Mouse (Mus musculus): Measurements from ENCODE around the gene Plk5. TPM values are rescaled to one million over a fixed set of nuclear protein-coding genes. Genes with fewer than 3 reads are reported as not detected.
A peak's percentile ranks its signal among the peaks of the same experiment; 100 is the strongest.

Gene Plk5
- polyA plus RNA-seq, 1 experiment from 2014 or later = 1.2 TPM

DNA sequence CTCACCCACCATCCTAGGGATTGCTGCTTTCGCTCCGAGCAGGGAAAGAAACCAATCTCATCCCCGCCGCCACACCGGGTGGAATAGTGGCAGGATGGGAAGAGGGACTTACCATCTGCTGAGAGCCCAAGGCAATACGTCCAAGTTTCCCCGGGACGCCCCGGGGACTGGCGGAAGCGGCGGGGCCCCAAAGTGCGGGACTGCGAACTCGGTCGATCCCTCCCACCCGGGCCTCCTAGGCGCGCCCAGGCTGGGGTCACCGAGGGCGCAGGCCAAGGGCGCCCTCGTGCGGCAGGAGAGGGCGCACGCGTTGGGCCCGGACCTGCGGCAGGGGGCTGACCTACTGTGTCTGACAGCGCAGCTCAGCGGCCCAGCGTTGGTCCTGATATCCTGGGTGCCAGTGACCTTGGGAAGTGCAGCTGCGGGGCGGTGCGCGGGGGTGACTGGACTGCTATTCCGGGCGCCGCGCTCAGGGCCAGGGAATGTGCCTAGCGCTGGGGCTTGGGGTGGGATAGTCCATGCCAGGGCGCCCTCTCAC lies 7.9 kb upstream of the Plk5 start, which contains the start of gene Adamtsl5:
Gene Adamtsl5 (minus strand): TSS at position 169 of the 538 bp plus-strand sequence.
- DNase-seq (ENCODE audit: low spot score) (peak; percentile 31), ATAC-seq (0 out of 2 replicates have a peak, but pooled peaks have one; percentile 26)
- H3K4me3 ChIP-seq (ENCODE audit: low read depth, low read length) = 0 out of 2 replicates have a peak within 1 kb of the TSS, but pooled peaks have one; percentile 5

DNA sequence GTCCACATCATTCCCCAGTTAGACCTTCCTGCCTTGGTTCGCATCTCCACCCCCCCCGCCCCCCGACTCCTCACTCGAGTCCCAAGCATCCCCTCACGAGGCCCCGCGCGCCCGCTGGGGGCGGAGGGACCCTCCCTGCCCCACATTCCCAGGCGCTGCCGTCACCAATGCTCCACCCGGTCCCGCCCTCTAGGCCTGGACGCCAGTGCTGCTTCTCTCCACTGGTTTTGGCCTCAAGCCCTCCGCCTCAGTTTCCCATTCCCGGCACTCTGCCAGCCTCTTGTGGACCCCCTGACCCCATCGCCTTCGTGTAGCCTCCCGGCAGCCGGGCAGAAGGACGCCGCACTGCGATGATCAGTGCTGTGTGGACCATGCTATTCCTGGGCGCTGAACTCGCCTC lies 7.3 kb upstream of the Plk5 start:
- no peak for DNase-seq (ENCODE audit: low spot score)
- H3K4me2 ChIP-seq (ENCODE audit: low read length) = no peak overlapping the region

More for the DNA sequence above, 7.9 kb upstream of the Plk5 start, which contains the start of gene Adamtsl5:
- Histone ChIP-seq H3K4me1 (ENCODE audit: control insufficient read depth, insufficient read depth, low read length) (peaks cover 3% of the 10 kb centered on the region; the same call in 1 of the 2 replicates), H3K27me3 (replicated peaks; ENCODE audit: control insufficient read depth, insufficient read depth, low read length) (peaks cover 83% of the 10 kb centered on the region), H3K4me2 (ENCODE audit: low read length) (peak within 1 kb of the TSS; percentile 14; the same call in 1 of the 2 replicates), H3K9me3 (replicated peaks; ENCODE audit: control insufficient read depth, low read length) (no peaks in the 10 kb centered on the region), H3K36me3 (ENCODE audit: control insufficient read depth, insufficient read depth, low read length) (no peaks in the 10 kb centered on the region), H3K9ac (ENCODE audit: low read length) (no peak within 1 kb of the TSS), H3K27ac (ENCODE audit: low read depth, low read length) (no peak within 1 kb of the TSS)
- WGBS = 1% methylated on average over 28 of the region's 42 CpGs

DNA sequence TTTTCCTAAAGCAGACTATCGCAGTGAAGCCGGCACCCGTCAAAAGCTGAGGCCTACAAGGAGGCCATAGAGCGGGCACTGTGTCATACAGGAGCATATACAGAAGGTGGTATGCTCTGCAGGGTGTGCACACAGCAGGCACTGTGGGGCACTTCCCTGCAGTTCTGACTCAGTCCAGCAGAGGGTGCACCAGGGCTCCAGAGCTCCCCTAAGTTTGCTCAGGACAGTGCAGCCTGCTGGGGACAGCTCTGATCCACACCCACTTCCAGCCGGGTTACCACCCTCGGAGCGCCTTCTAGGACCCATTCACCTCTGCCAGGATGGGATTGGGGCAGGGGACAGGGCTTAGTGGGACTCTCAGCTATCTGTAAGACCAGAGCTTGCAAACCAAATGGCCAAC lies 6.0 kb upstream of the Plk5 start:
- no peak overlapping the region for H3K4me3 ChIP-seq (ENCODE audit: low read depth, low read length)
- DNase-seq (ENCODE audit: low spot score) (peak; percentile 82), ATAC-seq (peak; percentile 83)
- H3K27ac ChIP-seq (ENCODE audit: low read depth, low read length) = no peak overlapping the region
- H3K9me3 ChIP-seq (replicated peaks; ENCODE audit: control insufficient read depth, low read length) = no peaks in the 10 kb centered on the region
- H3K4me1 ChIP-seq (ENCODE audit: control insufficient read depth, insufficient read depth, low read length) = no peaks in the 10 kb centered on the region
- 4% methylated on average over 7 of the region's 7 CpGs for WGBS
- H3K4me2 ChIP-seq (ENCODE audit: low read length) = no peak overlapping the region
- no peak overlapping the region for H3K9ac ChIP-seq (ENCODE audit: low read length)
- H3K27me3 ChIP-seq (replicated peaks; ENCODE audit: control insufficient read depth, insufficient read depth, low read length) = peaks cover 79% of the 10 kb centered on the region
- H3K36me3 ChIP-seq (ENCODE audit: control insufficient read depth, insufficient read depth, low read length) = no peaks in the 10 kb centered on the region

More for the DNA sequence above, 7.3 kb upstream of the Plk5 start:
- H3K27me3 ChIP-seq (replicated peaks; ENCODE audit: control insufficient read depth, insufficient read depth, low read length) = peaks cover 81% of the 10 kb centered on the region
- no peak overlapping the region for H3K27ac ChIP-seq (ENCODE audit: low read depth, low read length)
- no peak overlapping the region for H3K9ac ChIP-seq (ENCODE audit: low read length)
- 16% methylated on average over 26 of the region's 26 CpGs for WGBS
- no peak for ATAC-seq
- H3K9me3 ChIP-seq (replicated peaks; ENCODE audit: control insufficient read depth, low read length) = no peaks in the 10 kb centered on the region
- H3K4me3 ChIP-seq (ENCODE audit: low read depth, low read length) = no peak overlapping the region
- H3K36me3 ChIP-seq (ENCODE audit: control insufficient read depth, insufficient read depth, low read length) = no peaks in the 10 kb centered on the region
- no peaks in the 10 kb centered on the region for H3K4me1 ChIP-seq (ENCODE audit: control insufficient read depth, insufficient read depth, low read length)

DNA sequence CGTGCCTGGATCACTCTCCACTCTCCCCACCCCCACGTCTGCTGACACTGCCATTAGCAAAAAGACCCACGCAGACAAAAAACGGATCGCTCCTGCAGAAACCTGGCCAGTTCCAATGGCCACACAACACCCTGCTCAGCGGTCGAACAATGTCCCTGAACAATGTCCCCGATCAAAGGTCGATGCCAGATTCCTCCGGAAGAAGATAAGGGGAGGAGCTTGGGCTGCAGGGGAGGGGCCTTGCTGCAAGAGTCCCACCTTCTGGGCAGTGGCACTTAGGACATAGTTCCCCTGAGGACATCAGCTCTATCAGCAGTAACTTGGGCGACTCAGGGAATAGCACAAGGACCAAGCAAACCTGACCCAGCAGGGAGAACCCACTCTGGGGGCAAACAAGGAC lies 4.4 kb upstream of the Plk5 start:
- H3K4me1 ChIP-seq (ENCODE audit: control insufficient read depth, insufficient read depth, low read length) = no peaks in the 10 kb centered on the region

DNA sequence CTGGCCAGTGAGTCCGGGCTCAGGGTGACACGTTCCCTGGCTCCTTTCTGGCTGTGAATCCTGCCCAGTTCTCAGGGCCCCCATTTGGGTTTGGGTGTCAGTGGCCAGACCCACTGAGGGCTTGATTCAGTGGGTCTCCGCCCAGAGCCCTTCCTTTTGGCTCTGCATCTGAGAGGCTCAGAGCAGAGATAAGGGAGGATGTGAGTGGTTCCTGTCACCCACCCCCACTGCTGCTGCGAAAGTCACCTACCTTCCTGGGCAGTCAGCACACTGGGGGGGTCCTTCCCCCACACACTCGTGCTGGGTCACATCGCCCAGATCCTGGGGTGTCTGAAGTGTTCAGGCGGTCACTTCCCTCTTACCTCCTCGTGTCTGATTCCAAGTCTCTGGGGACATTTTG lies 3.5 kb upstream of the Plk5 start:
- H3K4me3 ChIP-seq (ENCODE audit: low read depth, low read length) = no peak overlapping the region

More for the DNA sequence above, 4.4 kb upstream of the Plk5 start:
- H3K9me3 ChIP-seq (replicated peaks; ENCODE audit: control insufficient read depth, low read length) = no peaks in the 10 kb centered on the region
- H3K27me3 ChIP-seq (replicated peaks; ENCODE audit: control insufficient read depth, insufficient read depth, low read length) = peaks cover 86% of the 10 kb centered on the region
- no peaks in the 10 kb centered on the region for H3K36me3 ChIP-seq (ENCODE audit: control insufficient read depth, insufficient read depth, low read length)
- no peak overlapping the region for H3K4me3 ChIP-seq (ENCODE audit: low read depth, low read length)
- ATAC-seq (no peak), DNase-seq (ENCODE audit: low spot score) (no peak)
- H3K27ac ChIP-seq (ENCODE audit: low read depth, low read length) = no peak overlapping the region
- 22% methylated on average over 11 of the region's 11 CpGs for WGBS
- H3K9ac ChIP-seq (ENCODE audit: low read length) = no peak overlapping the region
- H3K4me2 ChIP-seq (ENCODE audit: low read length) = no peak overlapping the region

DNA sequence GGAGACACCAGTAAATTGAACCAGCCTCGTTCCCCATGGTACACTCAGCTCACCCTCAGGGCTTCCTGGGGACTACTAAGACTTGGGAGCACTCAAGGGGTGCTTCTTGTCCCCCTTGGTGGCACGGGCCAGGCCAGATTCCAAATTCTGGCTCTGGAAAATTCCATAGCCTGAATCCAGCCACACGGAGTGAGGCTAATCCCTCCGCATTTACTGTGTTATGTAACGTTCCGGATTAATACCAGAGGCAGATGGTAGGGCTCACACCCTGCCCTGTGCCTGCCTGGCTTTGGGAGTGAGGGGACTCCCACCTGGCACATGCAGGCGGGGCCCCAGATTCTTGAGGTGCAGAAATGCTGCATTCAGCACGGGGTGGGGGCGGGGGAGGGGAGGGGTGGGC lies 828 bp upstream of the Plk5 start:
- Histone ChIP-seq H3K36me3 (ENCODE audit: control insufficient read depth, insufficient read depth, low read length) (no peaks in the 10 kb centered on the region), H3K27me3 (replicated peaks; ENCODE audit: control insufficient read depth, insufficient read depth, low read length) (peaks cover 75% of the 10 kb centered on the region), H3K9ac (ENCODE audit: low read length) (no peak overlapping the region), H3K9me3 (replicated peaks; ENCODE audit: control insufficient read depth, low read length) (no peaks in the 10 kb centered on the region), H3K27ac (ENCODE audit: low read depth, low read length) (no peak overlapping the region), H3K4me2 (ENCODE audit: low read length) (no peak overlapping the region), H3K4me1 (ENCODE audit: control insufficient read depth, insufficient read depth, low read length) (no peaks in the 10 kb centered on the region), H3K4me3 (ENCODE audit: low read depth, low read length) (no peak overlapping the region)
- DNase-seq (ENCODE audit: low spot score) (no peak), ATAC-seq (no peak)
- WGBS = 5% methylated on average over 8 of the region's 9 CpGs

More for the DNA sequence above, 3.5 kb upstream of the Plk5 start:
- DNase-seq (ENCODE audit: low spot score) (no peak), ATAC-seq (no peak)
- no peak overlapping the region for H3K9ac ChIP-seq (ENCODE audit: low read length)
- H3K4me2 ChIP-seq (ENCODE audit: low read length) = no peak overlapping the region
- H3K4me1 ChIP-seq (ENCODE audit: control insufficient read depth, insufficient read depth, low read length) = no peaks in the 10 kb centered on the region
- no peaks in the 10 kb centered on the region for H3K9me3 ChIP-seq (replicated peaks; ENCODE audit: control insufficient read depth, low read length)
- H3K27me3 ChIP-seq (replicated peaks; ENCODE audit: control insufficient read depth, insufficient read depth, low read length) = peaks cover 87% of the 10 kb centered on the region
- WGBS = 69% methylated on average over 8 of the region's 8 CpGs
- no peak overlapping the region for H3K27ac ChIP-seq (ENCODE audit: low read depth, low read length)
- H3K36me3 ChIP-seq (ENCODE audit: control insufficient read depth, insufficient read depth, low read length) = no peaks in the 10 kb centered on the region

DNA sequence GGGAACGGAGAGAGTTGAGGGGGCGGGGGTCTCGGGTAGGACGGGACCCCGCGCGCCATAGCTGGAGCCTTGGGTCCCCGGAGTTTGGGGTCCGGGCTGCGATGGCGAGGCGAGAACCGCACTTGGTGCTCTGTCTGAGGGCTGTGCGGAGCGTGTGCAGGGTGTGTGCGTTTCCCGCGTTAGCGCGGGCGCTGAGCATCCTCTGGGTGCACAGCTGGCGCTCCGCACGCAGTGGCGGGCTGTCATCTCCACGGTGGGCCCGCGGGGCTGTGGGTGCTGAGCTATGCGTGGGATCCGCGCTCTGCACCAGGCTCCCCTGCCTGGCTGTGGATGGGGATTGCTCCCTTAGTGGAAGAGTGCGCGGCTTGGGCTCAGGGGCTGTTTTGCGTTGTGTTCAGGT lies 478 bp downstream of the Plk5 start:
- H3K4me1 ChIP-seq (ENCODE audit: control insufficient read depth, insufficient read depth, low read length) = no peaks in the 10 kb centered on the region
- H3K4me3 ChIP-seq (ENCODE audit: low read depth, low read length) = peak overlapping the region; percentile 29
- no peaks in the 10 kb centered on the region for H3K36me3 ChIP-seq (ENCODE audit: control insufficient read depth, insufficient read depth, low read length)
- H3K27ac ChIP-seq (ENCODE audit: low read depth, low read length) = no peak overlapping the region
- no peak for DNase-seq (ENCODE audit: low spot score)
- WGBS = 1% methylated on average over 34 of the region's 34 CpGs
- peak overlapping the region; percentile 2; the same call in 1 of the 2 replicates for H3K9ac ChIP-seq (ENCODE audit: low read length)
- H3K4me2 ChIP-seq (ENCODE audit: low read length) = peak overlapping the region; percentile 51
- ATAC-seq = 0 out of 2 replicates have a peak, but pooled peaks have one; percentile 11
- peaks cover 67% of the 10 kb centered on the region for H3K27me3 ChIP-seq (replicated peaks; ENCODE audit: control insufficient read depth, insufficient read depth, low read length)
- H3K9me3 ChIP-seq (replicated peaks; ENCODE audit: control insufficient read depth, low read length) = no peaks in the 10 kb centered on the region

DNA sequence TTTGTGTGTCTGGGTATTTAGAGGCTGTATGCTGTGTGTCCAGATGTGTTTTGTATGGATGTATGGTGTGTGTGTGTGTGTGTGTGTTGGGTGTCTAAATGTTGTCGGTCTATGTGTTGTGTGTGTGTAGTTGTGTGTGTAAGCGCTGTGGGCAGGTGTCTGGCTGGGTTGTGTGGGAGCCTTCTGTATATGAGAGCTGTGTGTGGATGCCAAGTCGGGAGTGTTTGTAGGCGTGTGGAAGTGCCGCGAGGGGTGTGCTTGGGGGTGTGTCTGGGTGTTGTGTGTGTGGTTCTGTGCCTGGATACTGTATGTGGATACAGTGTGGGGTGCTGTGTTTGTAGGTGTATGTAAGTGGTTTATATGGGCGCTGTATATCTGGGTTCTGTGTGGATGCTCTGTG lies 1.1 kb downstream of the Plk5 start:
- H3K36me3 ChIP-seq (ENCODE audit: control insufficient read depth, insufficient read depth, low read length) = no peaks in the 10 kb centered on the region
- no peaks in the 10 kb centered on the region for H3K4me1 ChIP-seq (ENCODE audit: control insufficient read depth, insufficient read depth, low read length)
- H3K27ac ChIP-seq (ENCODE audit: low read depth, low read length) = no peak overlapping the region
- no peak for DNase-seq (ENCODE audit: low spot score)
- 41% methylated on average over 7 of the region's 7 CpGs for WGBS
- no peak overlapping the region for H3K4me2 ChIP-seq (ENCODE audit: low read length)
- H3K9me3 ChIP-seq (replicated peaks; ENCODE audit: control insufficient read depth, low read length) = no peaks in the 10 kb centered on the region
- peaks cover 61% of the 10 kb centered on the region for H3K27me3 ChIP-seq (replicated peaks; ENCODE audit: control insufficient read depth, insufficient read depth, low read length)
- no peak overlapping the region for H3K9ac ChIP-seq (ENCODE audit: low read length)
- ATAC-seq = no peak
- H3K4me3 ChIP-seq (ENCODE audit: low read depth, low read length) = 0 out of 2 replicates have a peak overlapping the region, but pooled peaks have one; percentile 29

DNA sequence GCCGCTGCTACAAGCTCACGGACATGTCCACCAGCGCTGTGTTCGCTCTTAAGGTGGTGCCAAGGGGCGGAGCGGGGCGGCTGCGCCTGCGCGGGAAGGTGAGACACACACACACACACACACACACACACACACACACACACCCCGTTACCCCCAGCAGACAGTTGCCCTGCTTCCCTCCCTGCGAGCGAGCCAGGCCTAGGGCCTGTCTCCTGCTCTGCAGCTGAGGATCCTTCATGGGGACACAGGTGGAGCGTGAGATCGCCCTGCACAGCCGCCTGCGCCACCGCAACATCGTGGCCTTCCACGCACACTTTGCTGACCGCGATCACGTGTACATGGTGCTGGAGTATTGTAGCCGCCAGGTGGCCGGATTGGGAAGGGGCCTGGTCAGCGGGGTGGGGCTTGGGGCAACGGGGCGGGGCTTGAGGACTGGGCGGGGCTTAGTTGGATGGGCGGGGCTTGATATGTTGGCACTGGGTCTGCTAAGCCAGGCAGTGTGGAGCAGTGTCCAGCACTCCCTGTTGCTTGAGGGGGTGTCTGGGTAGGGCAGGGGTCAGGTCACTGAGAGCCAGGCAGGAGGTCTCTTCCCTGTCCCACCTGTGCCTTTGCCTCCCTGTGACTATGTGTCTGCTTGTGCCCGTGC lies 1.9 kb downstream of the Plk5 start:
- H3K4me2 ChIP-seq (ENCODE audit: low read length) = peak overlapping the region; percentile 37
- no peaks in the 10 kb centered on the region for H3K36me3 ChIP-seq (ENCODE audit: control insufficient read depth, insufficient read depth, low read length)
- DNase-seq (ENCODE audit: low spot score) (no peak), ATAC-seq (peak; percentile 43)
- no peaks in the 10 kb centered on the region for H3K9me3 ChIP-seq (replicated peaks; ENCODE audit: control insufficient read depth, low read length)
- H3K27me3 ChIP-seq (replicated peaks; ENCODE audit: control insufficient read depth, insufficient read depth, low read length) = peaks cover 57% of the 10 kb centered on the region
- H3K4me3 ChIP-seq (ENCODE audit: low read depth, low read length) = peak overlapping the region; percentile 15; the same call in 1 of the 2 replicates
- no peaks in the 10 kb centered on the region for H3K4me1 ChIP-seq (ENCODE audit: control insufficient read depth, insufficient read depth, low read length)
- WGBS = 6% methylated on average over 31 of the region's 31 CpGs
- H3K27ac ChIP-seq (ENCODE audit: low read depth, low read length) = no peak overlapping the region
- no peak overlapping the region for H3K9ac ChIP-seq (ENCODE audit: low read length)
